Mouse (Mus musculus): ENCODE measurements around the gene Gm49510. TPM values are rescaled to one million over a fixed set of nuclear protein-coding genes. Genes with fewer than 3 reads are reported as not detected.

Gm49510 gene
- under 1 TPM in 1 of 2 experiments, not detected in 1; 0.11 TPM for total RNA-seq (2021)
- long read RNA-seq, experiment 1 = 0 reads
- long read RNA-seq, experiment 2 = 0 reads

- DNase-seq = no peak
Measured at GRCm38 (mm10) chr15:78899409-78899739, at the start of gene Gm49510. Gm49510 (plus strand) TSS chr15:78899667.

GRCm38 (mm10) chr15:78850059-78850824 is 49.2 kb upstream of the Gm49510 start:
- no peak for DNase-seq

- DNase-seq = no peak
Measured at GRCm38 (mm10) chr15:78850944-78851343, 48.5 kb upstream of the Gm49510 start.

- peak; percentile 82 for DNase-seq
Measured at GRCm38 (mm10) chr15:78851505-78852153, 47.8 kb upstream of the Gm49510 start.

GRCm38 (mm10) chr15:78855303-78855965 is 44.0 kb upstream of the Gm49510 start, which contains the start of gene Lgals2:
Lgals2 (minus strand) TSS chr15:78855529.
- DNase-seq = no peak

GRCm38 (mm10) chr15:78857009-78857408 is 42.5 kb upstream of the Gm49510 start:
- peak; percentile 78 for DNase-seq

- DNase-seq = no peak
Measured at GRCm38 (mm10) chr15:78859311-78859710, 40.2 kb upstream of the Gm49510 start.

GRCm38 (mm10) chr15:78859714-78860113 is 39.8 kb upstream of the Gm49510 start:
- DNase-seq = no peak

GRCm38 (mm10) chr15:78862280-78862679 is 37.2 kb upstream of the Gm49510 start:
- DNase-seq = no peak

GRCm38 (mm10) chr15:78863154-78863553 is 36.3 kb upstream of the Gm49510 start:
- no peak for DNase-seq

- no peak for DNase-seq
Measured at GRCm38 (mm10) chr15:78863852-78864253, 35.6 kb upstream of the Gm49510 start.

GRCm38 (mm10) chr15:78868398-78868797 is 31.1 kb upstream of the Gm49510 start:
- no peak for DNase-seq

- no peak for DNase-seq
Measured at GRCm38 (mm10) chr15:78868826-78869233, 30.6 kb upstream of the Gm49510 start.

GRCm38 (mm10) chr15:78869775-78870174 is 29.7 kb upstream of the Gm49510 start:
- no peak for DNase-seq

- no peak for DNase-seq
Measured at GRCm38 (mm10) chr15:78872021-78872608, 27.4 kb upstream of the Gm49510 start.

GRCm38 (mm10) chr15:78873803-78874435 is 25.5 kb upstream of the Gm49510 start:
- no peak for DNase-seq

- DNase-seq = no peak
Measured at GRCm38 (mm10) chr15:78874989-78875388, 24.5 kb upstream of the Gm49510 start.

GRCm38 (mm10) chr15:78875537-78875936 is 23.9 kb upstream of the Gm49510 start:
- no peak for DNase-seq

- peak; percentile 64 for DNase-seq
Measured at GRCm38 (mm10) chr15:78876258-78876696, 23.2 kb upstream of the Gm49510 start.

GRCm38 (mm10) chr15:78876991-78877809 is 22.3 kb upstream of the Gm49510 start, which contains the start of gene Gga1:
Gga1 (plus strand) TSS chr15:78877190.
- DNase-seq = peak; percentile 92

GRCm38 (mm10) chr15:78877810-78878390 is 21.6 kb upstream of the Gm49510 start:
- peak; percentile 25 for DNase-seq
